Mouse (Mus musculus): ENCODE measurements at regions not wholly inside any gene's neighbourhood (a gene's known extent, or its start where the extent isn't known, plus 50 kb on each side); places are given as distances from the start of the nearest gene placed in this dataset.

DNA sequence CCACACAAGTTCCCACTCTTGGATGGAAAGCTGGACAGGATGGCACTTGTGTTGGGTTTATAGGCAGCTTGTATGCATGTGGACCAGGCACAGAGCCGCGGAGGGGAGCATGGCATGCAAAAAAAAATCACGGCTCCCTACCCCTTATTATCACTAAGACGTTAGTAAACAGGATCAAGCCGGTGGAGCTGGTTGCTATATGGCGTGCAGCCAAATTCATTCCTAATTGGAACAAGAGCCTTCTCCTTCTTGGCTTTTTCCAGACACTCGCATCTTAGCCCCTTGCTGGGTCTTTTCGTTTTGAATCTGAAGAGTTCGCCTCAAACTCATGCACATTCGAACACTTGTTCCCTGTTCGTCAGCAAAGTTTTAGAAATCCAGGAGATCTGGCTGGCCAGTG lies 211.0 kb downstream of the Rplp1 start:
- no peak for DNase-seq

DNA sequence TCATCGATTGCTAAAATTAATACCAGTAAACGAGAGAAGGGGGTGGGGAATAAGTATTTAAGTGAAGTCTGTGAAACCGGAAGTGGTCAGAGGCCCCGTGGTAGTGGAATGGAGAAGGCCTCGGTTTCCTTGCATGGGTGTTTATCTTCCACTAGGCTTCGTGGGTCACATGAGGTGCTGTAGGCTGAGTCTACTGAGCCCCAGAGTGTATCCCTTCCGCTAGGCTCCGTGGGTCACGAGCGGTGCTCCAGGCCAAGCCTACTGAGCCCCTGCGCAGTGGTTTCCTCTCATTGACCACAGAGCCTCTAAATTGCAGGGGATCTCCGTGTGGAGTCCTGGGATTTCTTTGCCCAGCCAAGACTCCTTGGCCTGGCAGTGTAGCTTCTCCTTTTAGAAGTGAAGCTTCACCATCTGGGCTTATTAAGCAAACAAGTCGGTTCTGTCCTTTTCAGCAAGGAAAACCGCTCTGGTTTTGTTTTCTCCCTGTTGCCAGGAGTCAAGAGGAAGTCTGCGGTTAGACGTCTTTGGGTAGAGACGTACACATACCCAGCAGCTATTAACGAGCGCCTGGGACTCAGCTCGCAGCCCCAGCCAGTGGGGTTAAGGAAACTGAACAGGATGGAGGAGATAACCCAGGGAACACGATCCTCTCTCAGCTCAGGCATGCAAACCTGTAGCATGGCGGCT lies 211.9 kb downstream of the Rplp1 start:
- DNase-seq, result peak; percentile 52 to 63

DNA sequence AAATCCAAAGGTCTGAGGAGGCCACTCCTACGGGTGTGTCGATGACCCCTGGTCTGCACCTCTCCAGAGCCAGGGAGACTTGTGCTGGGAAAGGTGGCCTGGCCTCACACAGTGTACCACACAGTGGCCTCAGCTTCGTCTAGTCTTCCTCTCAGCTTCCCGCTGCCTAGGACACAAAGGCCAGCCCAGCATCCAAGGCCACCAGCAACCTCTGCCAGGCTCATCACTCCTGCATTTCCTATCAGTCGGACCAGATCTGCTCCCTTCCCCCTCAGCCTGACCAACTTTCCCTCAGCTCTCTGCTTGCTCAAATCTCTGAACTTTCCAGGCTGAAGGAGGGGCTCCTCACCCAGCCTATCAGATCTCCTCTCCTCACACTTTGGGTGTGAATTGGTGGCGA lies 213.8 kb downstream of the Rplp1 start:
- DNase-seq, result no peak

DNA sequence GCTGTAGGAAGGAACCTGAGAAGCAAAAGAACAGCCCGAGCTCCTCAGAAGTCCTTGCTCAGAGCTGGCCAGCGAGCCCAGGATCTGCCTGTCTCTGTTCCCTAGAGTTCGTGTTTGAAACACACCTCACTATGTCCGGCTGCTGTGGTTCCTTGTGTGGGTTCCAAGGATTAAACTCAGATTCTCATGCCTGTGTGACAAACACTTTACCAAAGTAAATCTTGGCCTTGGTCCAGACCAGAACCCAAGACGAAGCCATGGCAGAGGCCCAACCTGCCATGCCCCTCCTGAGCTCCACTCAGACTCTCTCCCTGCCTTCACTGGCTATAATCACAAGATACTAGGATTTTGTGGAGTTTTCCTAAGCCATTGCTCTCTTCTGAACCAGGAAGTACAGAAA lies 214.7 kb downstream of the Rplp1 start:
- DNase-seq, result no peak

DNA sequence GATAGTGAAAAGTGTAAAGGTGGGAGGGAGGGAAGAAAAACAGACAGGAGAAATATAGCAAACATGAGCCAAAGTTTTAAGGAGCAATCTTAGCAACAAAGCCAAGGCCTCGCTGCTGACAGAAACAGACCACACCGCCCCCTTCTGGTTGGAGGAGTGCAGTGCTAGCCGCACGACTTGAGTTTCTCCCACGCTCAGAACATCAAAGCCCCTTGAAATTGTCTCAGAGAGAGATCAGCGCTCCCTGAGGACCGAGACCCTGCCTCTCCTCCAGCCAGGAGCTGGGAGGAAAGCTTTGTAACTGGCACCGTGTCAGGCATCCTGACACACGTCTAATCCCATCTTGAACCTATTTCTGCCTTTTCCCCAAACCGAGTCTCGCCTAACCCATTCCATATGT lies 216.4 kb downstream of the Rplp1 start:
- DNase-seq, result peak; percentile 85 to 86

DNA sequence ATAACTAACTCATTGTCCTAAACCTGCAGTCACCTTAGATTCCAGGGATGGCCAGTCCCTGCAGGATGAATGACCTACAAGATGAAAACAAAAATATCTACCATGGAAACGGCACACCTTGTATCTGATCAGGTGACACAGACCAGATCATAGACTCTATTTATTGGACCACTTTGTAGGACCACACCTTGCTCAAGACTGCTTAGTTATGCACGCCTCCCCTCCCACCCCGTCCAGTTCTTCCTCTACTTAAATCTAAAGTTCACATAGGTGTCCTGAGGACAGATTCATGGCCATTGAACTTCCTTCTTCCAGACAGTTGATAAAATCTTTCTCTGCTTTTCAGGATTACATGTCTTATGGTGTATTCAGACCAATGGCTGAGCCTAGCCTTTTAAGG lies 217.5 kb downstream of the Rplp1 start:
- DNase-seq, result no peak

DNA sequence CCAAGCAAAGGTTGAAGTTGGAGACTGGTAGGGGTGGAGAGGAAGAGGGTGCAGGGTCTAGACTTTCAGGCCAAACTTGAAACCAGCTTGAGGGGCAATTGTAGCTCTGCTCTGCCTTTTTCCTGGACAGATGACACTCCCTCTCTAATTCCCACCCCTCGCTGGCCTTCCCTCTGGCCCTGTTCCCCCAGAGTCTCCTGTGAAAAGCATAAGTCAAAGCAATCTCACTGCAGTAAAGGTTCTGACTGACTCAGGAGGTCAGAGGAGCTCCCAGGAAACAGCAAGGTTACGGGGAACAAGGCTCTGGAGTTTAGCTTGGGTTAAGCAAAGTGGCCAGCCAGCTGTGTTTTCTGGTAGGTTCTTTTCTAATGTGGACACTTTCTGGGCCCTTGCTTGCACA lies 218.5 kb downstream of the Rplp1 start:
- no peak for DNase-seq

DNA sequence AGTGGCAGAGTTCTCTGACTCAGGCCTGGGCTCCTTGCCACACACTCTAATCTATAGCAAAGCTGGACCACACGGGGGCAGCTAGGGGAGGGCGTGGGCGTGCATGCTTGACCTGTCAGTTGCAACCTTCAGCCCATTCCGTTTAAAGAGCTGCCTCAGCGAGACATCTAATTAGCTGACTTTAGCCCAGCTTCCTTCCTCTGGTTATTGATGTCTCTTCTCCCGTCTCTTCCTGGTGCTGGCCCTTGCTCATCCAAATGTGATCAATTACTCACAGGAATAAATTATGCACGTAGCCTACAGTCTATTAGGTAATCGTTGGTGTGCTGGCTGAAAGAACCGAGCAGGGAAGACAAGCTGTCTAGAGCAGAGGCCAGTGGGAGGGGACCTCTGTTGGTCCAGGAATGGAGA lies 219.0 kb downstream of the Rplp1 start:
- DNase-seq, result no peak

DNA sequence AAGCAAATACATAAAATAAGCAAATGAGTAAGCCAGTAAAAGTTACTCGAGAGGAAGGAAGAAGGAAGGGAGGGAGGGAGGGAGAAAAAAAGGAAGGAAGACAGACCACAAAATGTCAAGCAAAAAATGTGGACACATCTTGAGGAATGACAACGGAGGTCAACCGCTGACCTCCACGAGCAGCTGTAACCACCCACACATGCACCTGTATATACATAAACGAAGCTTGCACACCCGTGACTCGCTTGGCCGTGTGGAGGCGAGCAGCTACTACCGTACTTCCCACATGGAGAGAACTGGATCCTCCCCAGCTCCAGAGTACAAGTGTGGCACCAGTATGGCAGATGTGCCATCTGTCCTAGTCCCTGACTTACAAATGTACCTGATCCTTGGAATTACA lies 220.1 kb downstream of the Rplp1 start:
- no peak for DNase-seq

DNA sequence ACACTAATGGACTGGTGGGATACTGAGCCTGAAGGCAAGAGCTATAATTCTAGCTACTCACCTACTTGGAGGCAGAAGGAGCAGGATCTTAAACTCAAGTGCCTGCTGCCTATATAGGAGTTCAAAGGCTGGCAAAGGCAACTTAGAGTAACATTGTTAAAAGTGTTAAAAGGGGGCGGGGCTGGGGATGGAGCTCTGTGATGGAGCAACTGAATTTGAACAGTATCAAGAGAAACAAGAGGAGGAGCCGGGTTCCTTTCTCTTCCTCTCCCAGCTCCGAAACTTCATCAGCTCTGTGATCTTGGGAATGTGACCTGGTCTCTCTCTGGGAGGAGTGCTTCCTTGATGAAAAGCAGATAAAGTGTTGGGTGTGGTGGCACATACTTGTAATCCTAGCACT lies 223.6 kb downstream of the Rplp1 start:
- DNase-seq, result no peak

DNA sequence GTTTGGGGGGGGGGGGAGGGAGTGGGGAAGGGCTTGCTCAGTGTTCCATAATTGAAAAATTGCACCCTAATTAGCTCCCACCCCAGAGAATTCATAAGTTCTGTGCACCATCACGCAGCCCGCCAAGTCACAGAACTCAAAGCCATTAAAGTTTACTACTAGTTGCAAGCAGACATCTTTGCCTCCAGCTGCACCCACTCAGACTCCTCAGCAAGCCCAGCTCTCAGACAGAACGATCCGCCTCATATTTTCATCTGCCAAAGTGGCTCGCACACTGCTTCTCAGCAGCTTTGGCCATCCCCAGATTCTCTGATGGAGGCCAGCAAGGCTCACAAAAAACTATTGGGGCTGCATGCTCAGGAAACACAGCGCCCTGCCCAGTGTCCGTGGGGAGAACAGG lies 224.4 kb downstream of the Rplp1 start:
- DNase-seq, result no peak

DNA sequence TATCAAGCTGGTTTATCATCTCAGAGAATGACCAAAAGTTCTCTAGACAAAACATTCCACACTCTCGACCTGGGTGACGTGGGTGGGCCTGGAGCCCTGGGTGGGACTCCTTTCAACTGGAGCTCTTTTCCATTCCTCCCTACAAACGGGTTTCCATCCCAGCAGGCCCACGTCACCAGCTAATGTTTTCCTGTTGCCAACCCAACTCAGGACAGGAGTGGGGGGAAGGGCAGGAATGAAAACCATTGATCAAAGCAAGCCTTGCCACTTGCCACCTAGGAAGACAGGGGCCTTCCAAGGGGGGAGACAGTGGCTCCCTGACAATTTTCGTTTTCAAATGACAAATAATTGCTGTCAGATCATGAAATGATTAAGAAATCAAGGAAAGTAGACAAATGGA lies 224.8 kb downstream of the Rplp1 start:
- DNase-seq, result no peak

DNA sequence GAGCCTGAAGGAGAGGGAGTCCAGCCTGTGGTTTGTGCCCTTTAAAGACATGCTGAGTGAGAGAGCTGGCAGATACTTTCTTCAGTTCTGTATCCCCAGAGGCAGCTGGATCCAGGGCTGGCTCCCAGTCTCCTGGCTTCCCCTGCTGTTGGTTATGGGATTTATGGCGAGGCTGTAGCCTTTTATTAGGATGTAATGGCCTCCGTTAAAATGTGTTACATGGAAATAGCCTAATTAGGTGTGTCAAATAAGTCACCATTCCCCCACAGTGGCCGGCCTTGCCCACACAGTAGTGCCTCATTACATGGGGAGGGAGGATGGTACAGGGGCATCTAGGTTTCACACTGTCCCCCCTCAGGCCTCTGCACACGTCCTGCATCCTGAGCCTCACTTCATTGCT lies 230.8 kb downstream of the Rplp1 start:
- DNase-seq, result no peak

DNA sequence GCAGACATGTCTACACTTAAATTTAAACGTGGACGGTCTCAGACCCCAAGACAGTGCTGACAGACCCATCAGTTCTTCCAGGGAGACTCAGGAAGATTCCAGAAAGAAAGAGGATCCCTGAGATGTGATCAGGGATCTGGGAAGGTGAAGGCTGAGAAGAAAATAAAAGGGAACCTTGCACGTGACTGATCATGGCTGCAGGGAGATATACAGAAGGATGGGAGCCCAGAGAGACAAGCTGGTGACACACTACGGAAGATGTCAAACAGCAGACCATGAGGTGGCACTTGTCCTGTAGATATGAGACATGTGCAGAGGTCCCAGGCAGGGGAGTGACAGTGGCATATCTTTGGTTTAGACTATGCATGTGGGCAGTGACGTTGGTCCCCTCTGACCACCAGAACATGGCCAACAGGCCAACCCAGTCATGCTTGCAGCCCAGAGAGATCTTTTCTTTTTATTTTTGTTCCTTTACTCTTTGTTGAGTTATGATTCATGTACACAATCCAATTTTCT lies 231.5 kb downstream of the Rplp1 start:
- no peak for DNase-seq

DNA sequence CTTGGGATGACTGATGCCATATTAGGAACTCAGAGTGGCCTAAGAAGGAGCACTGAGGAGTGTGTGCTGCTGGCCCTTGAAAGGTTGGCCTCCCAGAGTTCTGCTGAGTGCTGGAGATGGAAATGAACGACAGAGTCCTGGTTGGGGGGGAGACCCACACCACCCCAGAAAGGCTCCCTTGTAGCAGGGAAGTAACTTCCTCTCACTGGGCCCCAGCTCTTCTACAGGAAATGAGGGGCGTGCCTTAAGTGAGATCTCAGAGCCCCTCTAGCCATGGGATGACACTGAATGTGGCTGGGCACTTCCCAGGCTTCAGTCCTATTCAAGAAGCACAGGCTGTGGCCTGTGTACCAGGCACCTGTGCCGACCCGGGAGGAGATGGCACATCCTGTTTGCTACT lies 232.0 kb downstream of the Rplp1 start:
- DNase-seq, result peak; percentile 28 to 53

DNA sequence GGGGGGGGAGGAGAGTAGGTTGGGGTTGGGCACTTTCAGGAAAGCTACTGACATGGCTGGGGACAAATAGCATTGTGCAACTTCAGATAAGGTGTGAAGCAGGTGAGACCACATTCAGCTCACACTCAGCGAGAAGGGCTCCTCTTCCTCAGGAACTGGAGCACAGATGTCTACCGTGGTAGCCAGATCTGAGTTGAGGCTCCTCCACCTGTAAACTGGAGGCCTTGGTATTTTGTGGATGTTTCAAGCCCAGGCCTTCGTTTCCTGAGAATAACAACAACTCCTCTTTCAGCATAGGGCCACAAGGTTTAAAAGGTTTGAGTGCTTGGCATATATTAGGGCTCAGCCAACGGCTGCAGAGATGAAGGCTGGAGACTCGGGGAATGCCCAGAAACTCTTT lies 232.9 kb downstream of the Rplp1 start:
- peak in 1 of 2 experiments; percentile 32 for DNase-seq

DNA sequence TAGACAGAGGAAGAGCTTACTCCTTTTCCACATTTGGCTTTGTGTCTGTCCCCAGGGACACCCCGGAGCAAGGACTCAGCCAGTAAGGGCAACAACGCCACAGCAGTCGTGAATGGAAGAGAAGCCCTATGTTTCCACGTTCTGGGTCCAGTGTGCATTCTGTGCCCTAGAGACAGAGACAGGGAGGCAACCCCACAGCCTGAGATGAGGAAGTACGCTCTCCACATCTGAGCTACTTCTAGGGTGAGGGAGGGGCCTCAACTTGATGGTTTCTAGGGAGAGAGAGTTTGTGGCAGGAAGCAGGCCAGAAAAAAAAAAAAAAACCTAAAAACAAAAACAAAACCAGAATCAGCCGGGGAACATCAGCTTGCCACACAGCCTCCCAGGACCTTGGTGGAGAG lies 233.4 kb downstream of the Rplp1 start:
- peak; percentile 61 to 68 for DNase-seq

DNA sequence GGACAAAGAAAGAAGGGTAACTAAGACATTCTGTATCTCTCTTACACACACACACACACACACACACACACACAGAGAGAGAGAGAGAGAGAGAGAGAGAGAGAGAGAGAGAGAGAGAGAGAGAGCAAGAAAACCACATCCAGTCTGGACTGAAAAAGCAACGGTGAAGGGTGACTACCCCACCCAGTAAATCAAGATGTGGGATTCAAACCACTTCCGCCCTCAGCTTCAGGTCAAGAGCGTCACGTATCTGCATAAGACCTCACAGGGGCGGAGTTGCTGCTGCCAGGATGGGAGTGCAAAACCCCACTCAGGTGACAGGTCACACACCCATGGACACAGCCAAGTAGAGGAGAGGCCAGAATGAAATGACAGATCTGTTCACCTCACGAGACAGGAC lies 234.7 kb downstream of the Rplp1 start:
- peak; percentile 55 to 63 for DNase-seq

DNA sequence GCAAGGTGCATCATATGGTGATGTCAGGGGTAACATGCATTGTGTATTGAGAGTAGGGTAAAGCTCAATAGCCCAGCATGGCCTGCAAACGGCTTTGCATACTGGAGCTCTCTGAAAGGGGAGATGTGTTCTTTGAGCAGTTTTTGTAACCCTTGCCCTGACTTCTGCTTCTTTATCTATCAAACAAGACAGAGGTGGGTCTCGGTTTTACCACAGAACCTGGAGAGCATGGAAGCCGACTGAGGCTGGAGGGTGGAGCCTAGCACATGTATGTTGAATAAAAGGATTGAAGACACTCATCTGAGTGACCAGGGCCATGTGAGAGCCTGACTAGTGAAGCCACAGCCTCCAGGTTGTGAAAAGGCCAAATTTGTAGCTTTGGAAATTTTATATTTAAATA lies 236.7 kb downstream of the Rplp1 start:
- DNase-seq, result no peak

DNA sequence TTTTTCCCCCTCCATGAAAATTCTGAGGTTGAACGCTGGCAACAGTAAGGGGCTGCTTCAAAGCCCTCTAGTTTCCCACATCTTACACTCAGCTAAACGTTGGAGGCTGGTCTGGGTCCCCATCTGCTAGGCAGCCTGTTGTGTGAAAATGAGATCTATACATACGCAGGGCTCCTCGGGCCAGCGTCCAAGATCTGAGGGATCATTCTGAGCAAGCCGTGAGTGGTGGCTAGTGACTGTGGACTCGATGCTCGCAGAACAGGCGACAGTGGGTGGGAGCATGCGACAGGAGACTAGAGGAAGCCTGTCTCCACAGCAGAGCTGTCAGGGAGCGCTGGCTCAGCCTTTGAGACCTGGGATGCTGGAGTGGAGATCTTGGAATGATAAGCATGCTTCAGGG lies 237.3 kb downstream of the Rplp1 start:
- DNase-seq, result no peak

DNA sequence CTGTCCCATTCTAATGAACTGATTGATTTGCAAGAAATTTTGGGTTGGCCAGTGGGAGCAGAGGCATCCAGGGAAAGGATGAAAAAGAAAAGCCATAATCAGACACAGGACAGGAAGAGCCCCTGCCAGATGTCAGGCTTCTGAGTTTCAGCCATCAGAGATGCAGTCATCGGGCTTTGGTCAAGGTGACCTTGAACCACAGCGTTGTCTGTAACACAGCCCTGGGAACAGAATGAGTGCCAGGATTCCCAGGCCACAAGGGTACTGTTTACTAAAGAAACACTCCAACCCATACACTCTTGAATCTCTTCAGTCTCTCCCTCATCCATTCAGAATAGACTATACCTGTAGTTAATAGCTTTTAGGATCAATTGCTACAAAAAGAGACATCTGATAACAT lies 239.0 kb downstream of the Rplp1 start:
- no peak for DNase-seq

DNA sequence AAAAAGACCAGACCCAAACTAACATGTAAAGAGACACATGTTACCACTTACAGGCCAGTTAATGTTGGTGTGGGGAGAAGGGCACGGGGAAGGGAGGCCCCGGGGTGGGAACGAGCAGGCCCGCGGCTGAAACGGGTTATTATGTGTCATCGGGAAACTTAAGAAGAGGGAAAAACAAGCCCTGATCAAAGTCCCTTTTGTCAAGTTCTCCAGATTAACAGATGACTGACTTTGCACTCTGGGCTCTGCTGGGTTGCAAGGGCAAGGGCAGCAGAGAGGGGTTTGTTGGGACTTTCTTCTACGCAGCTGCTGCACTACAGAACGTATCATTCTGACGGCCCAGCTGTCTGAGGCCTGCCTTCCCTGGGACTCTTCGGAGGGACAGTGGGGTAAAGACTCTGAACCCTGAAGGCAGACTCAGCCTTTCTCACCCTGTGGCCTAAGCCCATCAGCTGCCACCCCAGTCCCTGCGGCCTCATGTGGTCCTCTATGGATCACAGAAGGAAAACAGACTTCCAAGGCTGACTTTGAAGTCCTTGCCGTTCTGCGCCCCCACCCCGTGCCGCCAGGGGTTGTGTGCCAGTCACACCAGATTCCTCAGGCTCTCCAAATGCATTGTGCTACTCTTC lies 240.7 kb downstream of the Rplp1 start:
- DNase-seq, result no peak

DNA sequence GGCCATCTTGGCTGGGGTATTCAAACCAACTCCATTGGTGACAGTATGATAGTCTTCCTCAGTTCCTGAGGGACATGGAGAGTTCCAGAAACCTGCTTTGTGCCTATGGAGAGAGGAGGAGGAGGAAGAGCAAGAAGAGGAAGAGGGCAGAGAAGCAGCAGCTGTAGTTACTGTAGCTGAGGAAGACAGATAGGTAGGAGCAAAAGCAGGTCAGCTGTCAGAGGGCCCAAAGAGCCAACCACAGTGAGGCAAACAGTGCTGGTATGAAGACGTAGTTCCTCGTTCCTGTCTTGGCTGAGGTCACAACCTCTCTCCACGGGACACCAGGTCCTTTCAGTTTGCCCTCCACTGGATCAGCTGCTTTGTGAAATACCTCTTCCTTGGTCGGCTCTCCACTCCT lies 243.4 kb downstream of the Rplp1 start:
- peak in 1 of 2 experiments; percentile 28 for DNase-seq

DNA sequence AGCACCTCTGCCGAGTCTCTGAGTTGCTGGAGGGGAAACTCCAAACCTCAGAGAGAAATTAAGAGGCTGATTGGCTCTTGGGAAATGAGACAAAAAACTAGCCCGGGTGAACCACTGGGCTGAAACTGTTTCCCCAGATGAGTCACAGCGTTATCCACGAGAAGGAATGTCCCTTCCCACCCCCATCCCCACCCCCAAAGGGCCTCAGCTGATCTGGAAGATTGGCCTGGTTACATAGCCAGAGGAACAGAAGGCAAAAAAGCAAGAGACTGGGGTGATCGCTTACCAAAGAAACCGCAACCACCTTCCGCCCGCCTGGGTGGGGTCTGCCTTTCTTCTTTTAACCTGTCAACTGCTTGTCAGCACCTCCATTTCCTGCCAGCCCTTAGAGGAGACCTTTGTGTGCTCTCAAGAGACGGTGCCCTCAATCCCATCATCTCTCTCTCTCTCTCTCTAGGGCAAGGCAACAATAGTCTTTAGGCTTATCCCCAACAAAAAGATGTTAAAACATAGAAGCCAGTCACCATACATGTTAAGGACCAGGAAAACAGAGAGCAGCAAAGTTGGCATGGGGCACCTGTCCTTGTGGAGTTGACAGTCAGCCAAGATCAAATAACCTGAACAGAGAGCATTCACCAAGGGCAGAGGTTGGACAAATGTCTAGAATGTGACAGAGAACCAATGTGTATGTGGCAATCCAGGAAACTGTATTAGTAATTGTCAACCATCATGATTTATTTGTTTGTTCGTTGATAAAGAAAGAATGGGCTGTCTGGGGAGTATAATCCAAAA lies 244.4 kb downstream of the Rplp1 start:
- peak; percentile 83 to 87 for DNase-seq

Data from thymus, postnatal 36 days (tissue).